ENCODE assay signal across 8 mouse cellular contexts in the genomic region with DNA sequence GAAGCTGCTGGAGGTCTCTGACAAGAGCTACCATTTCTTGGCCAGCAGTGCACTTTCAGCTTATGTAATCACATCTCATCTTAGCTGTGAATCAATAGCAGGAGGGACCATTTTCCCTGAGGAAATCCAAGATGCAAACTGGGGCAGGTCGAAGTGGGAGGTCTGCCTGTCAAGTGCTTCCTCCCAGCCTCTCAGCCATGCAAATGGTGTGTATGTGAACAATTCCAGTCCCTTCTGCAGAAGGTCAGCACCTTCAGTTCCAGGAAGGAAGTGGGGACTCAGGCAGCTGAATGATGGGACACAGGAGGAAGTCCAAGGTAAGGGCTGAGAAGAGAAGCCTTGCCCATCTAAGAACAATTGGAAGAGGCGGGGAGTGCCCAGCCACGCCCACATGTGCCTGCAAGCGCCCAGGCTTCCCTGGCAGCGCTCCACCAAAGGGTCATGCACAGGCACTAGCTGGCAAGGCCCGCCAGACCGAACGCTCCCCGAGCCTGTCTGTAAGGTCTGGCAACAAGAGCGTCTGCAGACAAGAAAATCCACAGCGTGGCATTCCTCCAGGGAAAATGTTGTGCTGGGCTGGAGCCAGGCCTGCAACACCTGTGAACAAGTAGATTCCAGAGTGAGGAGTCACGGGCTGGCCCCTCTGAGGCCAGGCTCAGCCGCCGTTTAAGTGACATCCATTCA.
DNase-seq lines count a peak whose midpoint lies in the region; ATAC-seq and TF ChIP-seq lines count a peak whose summit lies in the region.

No protein-coding gene starts in this region.

- H3K4me2 ChIP-seq in midbrain, embryonic 15.5 days, result no peak overlapping the region

- no peaks in the 10 kb centered on the region; the same call in 1 of the 2 replicates for H3K27me3 ChIP-seq in midbrain, embryonic 10.5 days (ENCODE audit: low read depth, poor library complexity, severe bottlenecking)
- no peaks in the 10 kb centered on the region for H3K27me3 ChIP-seq in midbrain, embryonic 15.5 days (replicated peaks)

- TF ChIP-seq CTCF in brain, embryonic 14.5 days (IDR thresholded peaks at IDR 0.05; ENCODE audit: borderline replicate concordance, extremely low read depth, insufficient read depth, insufficient read length), result no peak

- H3K4me3 ChIP-seq in midbrain, embryonic 10.5 days, result no peak overlapping the region
- H3K4me3 ChIP-seq in midbrain, embryonic 15.5 days, result no peak overlapping the region

- no peaks in the 10 kb centered on the region for H3K36me3 ChIP-seq in midbrain, embryonic 10.5 days
- no peaks in the 10 kb centered on the region for H3K36me3 ChIP-seq in midbrain, embryonic 15.5 days (replicated peaks)

- peaks cover 6% of the 10 kb centered on the region for H3K9me3 ChIP-seq in midbrain, embryonic 10.5 days (replicated peaks)
- H3K9me3 ChIP-seq in midbrain, embryonic 15.5 days, result no peaks in the 10 kb centered on the region; the same call in 1 of the 2 replicates

- no peak overlapping the region for H3K9ac ChIP-seq in midbrain, embryonic 15.5 days

- H3K27ac ChIP-seq in midbrain, embryonic 10.5 days (replicated peaks), result peak overlapping the region; percentile 42
- H3K27ac ChIP-seq in midbrain, embryonic 15.5 days, result no peak overlapping the region

- TF ChIP-seq POLR2A in brain, embryonic 14.5 days (IDR thresholded peaks at IDR 0.05; ENCODE audit: borderline replicate concordance, extremely low read depth, insufficient read depth, insufficient read length, poor library complexity, severe bottlenecking), result no peak

- no peak for ATAC-seq in midbrain, embryonic 15.5 days (replicated peaks)

- no peak for DNase-seq in midbrain, embryonic 10.5 days (ENCODE audit: low spot score)
- peak; percentile 71 for DNase-seq in brain, embryonic 14.5 days (ENCODE audit: low read depth)
- DNase-seq in heart, adult 11 months, result peak; percentile 90
- peak; percentile 72 for DNase-seq in kidney, adult 11 months
- DNase-seq in lung, postnatal 10 days, result peak; percentile 74
- peak; percentile 34 to 70 for DNase-seq in urinary bladder, postnatal 4 days (ENCODE audit: low spot score in 2 of 2)
- no peak for DNase-seq in frontal cortex, postnatal 14 days (ENCODE audit: low spot score in 2 of 2)

- peaks cover 10% of the 10 kb centered on the region; the same call in 1 of the 2 replicates for H3K4me1 ChIP-seq in midbrain, embryonic 10.5 days
- 0 out of 2 replicates have a peak, but pooled peaks cover 8% of the 10 kb centered on the region for H3K4me1 ChIP-seq in midbrain, embryonic 15.5 days

- WGBS in midbrain, embryonic 10.5 days, result 77% methylated on average over 14 of the region's 14 CpGs
- WGBS in midbrain, embryonic 15.5 days, result 59% methylated on average over 14 of the region's 14 CpGs

Comparison
In these comparisons a context has a peak if more than half of its experiments do, and no peak if none do; other contexts are left out.
1. DNase-seq: peak in brain, embryonic 14.5 days (single experiment), heart, adult 11 months (single experiment), kidney, adult 11 months (single experiment), lung, postnatal 10 days (single experiment) and urinary bladder, postnatal 4 days (2 of 2); none in midbrain, embryonic 10.5 days (single experiment) and frontal cortex, postnatal 14 days (0 of 2).